Mouse (Mus musculus): ENCODE results near the gene Zfp319. TPM values are rescaled to one million over a fixed set of nuclear protein-coding genes. Genes with fewer than 3 reads are reported as not detected.

Gene Zfp319
- polyA plus RNA-seq, 1 experiment, result 33.4 TPM

GRCm38 (mm10) chr8:95362272-95362671 is 30.5 kb upstream of the Zfp319 start:
- TF ChIP-seq CTCF (IDR thresholded peaks at IDR 0.05; ENCODE audit: borderline replicate concordance, extremely low read depth, insufficient read depth, insufficient read length) (no peak), POLR2A (IDR thresholded peaks at IDR 0.05; ENCODE audit: borderline replicate concordance, extremely low read depth, insufficient read depth, insufficient read length, poor library complexity, severe bottlenecking) (no peak)
- no peak for DNase-seq (ENCODE audit: low read depth)

- TF ChIP-seq CTCF (IDR thresholded peaks at IDR 0.05; ENCODE audit: borderline replicate concordance, extremely low read depth, insufficient read depth, insufficient read length), result no peak
- TF ChIP-seq POLR2A (IDR thresholded peaks at IDR 0.05; ENCODE audit: borderline replicate concordance, extremely low read depth, insufficient read depth, insufficient read length, poor library complexity, severe bottlenecking), result no peak
- no peak for DNase-seq (ENCODE audit: low read depth)
Measured at GRCm38 (mm10) chr8:95361016-95361341, 29.2 kb upstream of the Zfp319 start.

GRCm38 (mm10) chr8:95360181-95361015 is 28.6 kb upstream of the Zfp319 start:
- no peak for DNase-seq (ENCODE audit: low read depth)

GRCm38 (mm10) chr8:95358550-95359411 is 27.0 kb upstream of the Zfp319 start:
- DNase-seq (ENCODE audit: low read depth), result no peak
- TF ChIP-seq CTCF (IDR thresholded peaks at IDR 0.05; ENCODE audit: borderline replicate concordance, extremely low read depth, insufficient read depth, insufficient read length) (no peak), POLR2A (IDR thresholded peaks at IDR 0.05; ENCODE audit: borderline replicate concordance, extremely low read depth, insufficient read depth, insufficient read length, poor library complexity, severe bottlenecking) (no peak)

More at GRCm38 (mm10) chr8:95360181-95361015, 28.6 kb upstream of the Zfp319 start:
- TF ChIP-seq POLR2A (IDR thresholded peaks at IDR 0.05; ENCODE audit: borderline replicate concordance, extremely low read depth, insufficient read depth, insufficient read length, poor library complexity, severe bottlenecking) (no peak), CTCF (IDR thresholded peaks at IDR 0.05; ENCODE audit: borderline replicate concordance, extremely low read depth, insufficient read depth, insufficient read length) (no peak)

GRCm38 (mm10) chr8:95354606-95355005 is 22.9 kb upstream of the Zfp319 start:
- TF ChIP-seq POLR2A (IDR thresholded peaks at IDR 0.05; ENCODE audit: borderline replicate concordance, extremely low read depth, insufficient read depth, insufficient read length, poor library complexity, severe bottlenecking) (no peak), CTCF (IDR thresholded peaks at IDR 0.05; ENCODE audit: borderline replicate concordance, extremely low read depth, insufficient read depth, insufficient read length) (no peak)
- DNase-seq (ENCODE audit: low read depth), result no peak

GRCm38 (mm10) chr8:95352871-95353866 is 21.4 kb upstream of the Zfp319 start:
- DNase-seq (ENCODE audit: low read depth), result peak; percentile 80
- TF ChIP-seq POLR2A (IDR thresholded peaks at IDR 0.05; ENCODE audit: borderline replicate concordance, extremely low read depth, insufficient read depth, insufficient read length, poor library complexity, severe bottlenecking) (no peak), CTCF (IDR thresholded peaks at IDR 0.05; ENCODE audit: borderline replicate concordance, extremely low read depth, insufficient read depth, insufficient read length) (no peak)

GRCm38 (mm10) chr8:95352151-95352870 is 20.6 kb upstream of the Zfp319 start, which contains the start of gene Mmp15:
Gene Mmp15, plus strand, starts transcription at chr8:95352268.
- TF ChIP-seq CTCF (IDR thresholded peaks at IDR 0.05; ENCODE audit: borderline replicate concordance, extremely low read depth, insufficient read depth, insufficient read length) (no peak), POLR2A (IDR thresholded peaks at IDR 0.05; ENCODE audit: borderline replicate concordance, extremely low read depth, insufficient read depth, insufficient read length, poor library complexity, severe bottlenecking) (peak; percentile 90)
- peak; percentile 85 for DNase-seq (ENCODE audit: low read depth)

- no peak for TF ChIP-seq POLR2A (IDR thresholded peaks at IDR 0.05; ENCODE audit: borderline replicate concordance, extremely low read depth, insufficient read depth, insufficient read length, poor library complexity, severe bottlenecking)
- TF ChIP-seq CTCF (IDR thresholded peaks at IDR 0.05; ENCODE audit: borderline replicate concordance, extremely low read depth, insufficient read depth, insufficient read length), result peak; percentile 54; the same call in 1 of the 2 replicates
- peak; percentile 73 for DNase-seq (ENCODE audit: low read depth)
Measured at GRCm38 (mm10) chr8:95351461-95351860, 19.7 kb upstream of the Zfp319 start.

- DNase-seq (ENCODE audit: low read depth), result peak; percentile 89
- no peak for TF ChIP-seq POLR2A (IDR thresholded peaks at IDR 0.05; ENCODE audit: borderline replicate concordance, extremely low read depth, insufficient read depth, insufficient read length, poor library complexity, severe bottlenecking)
- TF ChIP-seq CTCF (IDR thresholded peaks at IDR 0.05; ENCODE audit: borderline replicate concordance, extremely low read depth, insufficient read depth, insufficient read length), result no peak
Measured at GRCm38 (mm10) chr8:95348811-95349630, 17.3 kb upstream of the Zfp319 start.

Measured in brain, embryonic 14.5 days (tissue).